Mouse (Mus musculus) neural tube, embryonic 12.5 days (tissue): ENCODE results near the gene Gatad2b. TPM values are rescaled to one million over a fixed set of nuclear protein-coding genes. Genes with fewer than 3 reads are reported as not detected.

Experiments
- ATAC-seq: fragments of 200-750 bp; cut with Nextera tagmentation; 2 replicates; pipeline ENCODE4 v1.8.0; 2017; ENCODE audit warnings: low read depth, mild to moderate bottlenecking, moderate TSS enrichment, moderate library complexity; ENCODE audit not compliant: low FRiP score
- H3K27ac ChIP-seq: fragments of 300-500 bp; sonication (generic); 2 replicates; pipeline ENCODE4 v1.5.1; 2016
- H3K27me3 ChIP-seq: fragments of 300-500 bp; sonication (generic); replicated peaks from 2 replicates; pipeline ENCODE4 v1.6.1; 2016; ENCODE audit warnings: mild to moderate bottlenecking
- H3K36me3 ChIP-seq: fragments of 300-500 bp; sonication (generic); 2 replicates; pipeline ENCODE4 v1.6.1; 2016; ENCODE audit warnings: mild to moderate bottlenecking
- H3K4me1 ChIP-seq: fragments of 300-500 bp; sonication (generic); 2 replicates; pipeline ENCODE4 v1.6.1; 2016
- H3K4me2 ChIP-seq: fragments of 300-500 bp; sonication (generic); replicated peaks from 2 replicates; pipeline ENCODE4 v1.6.1; 2016; ENCODE audit warnings: mild to moderate bottlenecking
- H3K4me3 ChIP-seq: fragments of 300-500 bp; sonication (generic); 2 replicates; pipeline ENCODE4 v1.5.1; 2016
- H3K9ac ChIP-seq: fragments of 300-500 bp; sonication (generic); 2 replicates; pipeline ENCODE4 v1.6.1; 2016; ENCODE audit warnings: mild to moderate bottlenecking
- H3K9me3 ChIP-seq: fragments of 300-500 bp; sonication (generic); 2 replicates; pipeline ENCODE4 v1.6.1; 2016; ENCODE audit warnings: mild to moderate bottlenecking
- WGBS: fragments of 180-500 bp; shearing (Covaris S2); methylation state at CpG from one replicate; pipeline ENCODE4 v1.1.7; 2016; 5-methylcytosine and 5-hydroxymethylcytosine counted together
- polyA plus RNA-seq: library from polyadenylated mRNA; unstranded; fragments of >200 nt; fragmentation: Nextera tagmentation; extraction: Ambion mirVana; gene quantifications from 2 replicates; pipeline ENCODE4 v1.2.1, GENCODE M21; 2016

Gene Gatad2b
- polyA plus RNA-seq, 1 experiment from 2014 or later = 12.8 TPM

- no peaks in the 10 kb centered on the region for H3K36me3 ChIP-seq
- peak; percentile 49 for ATAC-seq
- no peak overlapping the region for H3K27ac ChIP-seq
- H3K4me1 ChIP-seq = peaks cover 4% of the 10 kb centered on the region
- WGBS = 22% methylated on average over 3 of the region's 3 CpGs
- no peak overlapping the region for H3K9ac ChIP-seq
- no peak overlapping the region for H3K4me3 ChIP-seq
- no peaks in the 10 kb centered on the region for H3K27me3 ChIP-seq
- H3K9me3 ChIP-seq = no peaks in the 10 kb centered on the region
- no peak overlapping the region for H3K4me2 ChIP-seq
These were observed 82.7 kb downstream of the Gatad2b start for GRCm38 (mm10) chr3:90375562-90376246.

DNA sequence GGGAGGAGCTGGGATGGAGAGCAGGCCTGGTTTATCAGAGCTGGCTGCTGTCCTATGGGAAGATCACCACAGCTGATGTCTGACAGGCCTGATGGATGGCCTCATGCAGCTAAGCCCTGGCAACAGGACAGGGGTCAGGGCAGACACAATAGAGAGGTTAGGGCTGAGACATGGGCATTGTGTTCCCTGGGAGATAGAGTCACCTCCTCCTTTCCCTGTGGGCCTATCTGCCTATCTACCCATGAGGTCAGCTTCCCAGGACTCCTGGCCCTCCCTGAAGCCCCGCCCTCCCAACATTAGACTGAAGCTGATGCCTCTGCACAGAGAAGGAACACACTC, 83.2 kb downstream of the Gatad2b start:
- H3K27ac ChIP-seq = no peak overlapping the region
- 36% methylated on average over 1 of the region's 1 CpGs for WGBS
- no peaks in the 10 kb centered on the region for H3K27me3 ChIP-seq
- peaks cover 4% of the 10 kb centered on the region for H3K4me1 ChIP-seq
- H3K9me3 ChIP-seq = no peaks in the 10 kb centered on the region
- H3K4me3 ChIP-seq = no peak overlapping the region
- no peak overlapping the region for H3K4me2 ChIP-seq
- ATAC-seq = peak; percentile 63
- no peak overlapping the region for H3K9ac ChIP-seq
- no peaks in the 10 kb centered on the region for H3K36me3 ChIP-seq

GRCm38 (mm10) chr3:90378496-90378895, 85.5 kb downstream of the Gatad2b start:
- Histone ChIP-seq H3K4me1 (peaks cover 4% of the 10 kb centered on the region), H3K4me2 (no peak overlapping the region), H3K9ac (no peak overlapping the region), H3K27ac (no peak overlapping the region), H3K4me3 (no peak overlapping the region), H3K36me3 (no peaks in the 10 kb centered on the region), H3K27me3 (no peaks in the 10 kb centered on the region), H3K9me3 (no peaks in the 10 kb centered on the region)
- WGBS = 90% methylated on average over 5 of the region's 5 CpGs
- ATAC-seq = no peak

- Histone ChIP-seq H3K9me3 (no peaks in the 10 kb centered on the region), H3K27ac (no peak overlapping the region), H3K4me2 (no peak overlapping the region), H3K4me3 (no peak overlapping the region), H3K36me3 (peaks cover 18% of the 10 kb centered on the region), H3K9ac (no peak overlapping the region), H3K4me1 (no peaks in the 10 kb centered on the region), H3K27me3 (no peaks in the 10 kb centered on the region)
- 72% methylated on average over 11 of the region's 11 CpGs for WGBS
- no peak for ATAC-seq
These were observed 88.7 kb downstream of the Gatad2b start for GRCm38 (mm10) chr3:90381727-90382126.

GRCm38 (mm10) chr3:90383690-90384089, 90.7 kb downstream of the Gatad2b start:
- Histone ChIP-seq H3K36me3 (peaks cover 23% of the 10 kb centered on the region), H3K27ac (0 out of 2 replicates have a peak overlapping the region, but pooled peaks have one; percentile 37), H3K9me3 (no peaks in the 10 kb centered on the region), H3K4me3 (no peak overlapping the region), H3K27me3 (no peaks in the 10 kb centered on the region), H3K9ac (no peak overlapping the region), H3K4me2 (no peak overlapping the region), H3K4me1 (peaks cover 11% of the 10 kb centered on the region)
- no peak for ATAC-seq
- WGBS = 79% methylated on average over 4 of the region's 4 CpGs

GRCm38 (mm10) chr3:90384851-90385375, 91.9 kb downstream of the Gatad2b start:
- Histone ChIP-seq H3K27me3 (no peaks in the 10 kb centered on the region), H3K4me2 (no peak overlapping the region), H3K36me3 (peaks cover 23% of the 10 kb centered on the region), H3K4me3 (no peak overlapping the region), H3K9me3 (no peaks in the 10 kb centered on the region), H3K4me1 (peaks cover 23% of the 10 kb centered on the region), H3K9ac (no peak overlapping the region), H3K27ac (no peak overlapping the region)
- 84% methylated on average over 7 of the region's 7 CpGs for WGBS
- ATAC-seq = no peak

DNA sequence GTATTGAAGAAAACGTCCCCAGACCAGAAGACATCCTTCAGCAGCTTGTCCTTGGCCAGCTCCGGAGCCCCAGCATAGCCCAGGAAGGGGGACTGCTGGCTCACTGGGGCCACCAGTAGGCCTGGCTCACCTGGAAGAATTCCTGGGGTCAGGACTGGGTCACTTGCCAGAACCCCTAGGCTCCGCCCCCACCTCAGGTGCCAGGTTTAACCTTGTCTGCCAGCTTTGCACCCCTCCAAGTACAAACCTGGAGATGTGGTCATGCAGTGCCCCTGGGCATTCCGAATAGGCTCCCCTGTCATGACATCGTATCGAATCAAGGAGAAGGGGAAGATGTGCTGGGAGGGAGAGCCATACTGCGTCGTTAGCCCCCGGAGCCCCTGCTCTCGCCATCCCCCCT, 93.8 kb downstream of the Gatad2b start:
- Histone ChIP-seq H3K4me3 (no peak overlapping the region), H3K9ac (no peak overlapping the region), H3K27ac (no peak overlapping the region), H3K27me3 (no peaks in the 10 kb centered on the region), H3K4me2 (no peak overlapping the region), H3K4me1 (peaks cover 33% of the 10 kb centered on the region), H3K36me3 (peaks cover 34% of the 10 kb centered on the region), H3K9me3 (no peaks in the 10 kb centered on the region)
- no peak for ATAC-seq
- 96% methylated on average over 10 of the region's 10 CpGs for WGBS

- H3K4me2 ChIP-seq = peak overlapping the region; percentile 98
- peaks cover 40% of the 10 kb centered on the region for H3K36me3 ChIP-seq
- ATAC-seq = no peak
- no peaks in the 10 kb centered on the region for H3K27me3 ChIP-seq
- no peak overlapping the region for H3K27ac ChIP-seq
- 0 out of 2 replicates have a peak overlapping the region, but pooled peaks have one; percentile 13 for H3K9ac ChIP-seq
- no peak overlapping the region for H3K4me3 ChIP-seq
- H3K4me1 ChIP-seq = peaks cover 33% of the 10 kb centered on the region
- no peaks in the 10 kb centered on the region for H3K9me3 ChIP-seq
- WGBS = 78% methylated on average over 11 of the region's 11 CpGs
These were observed 94.5 kb downstream of the Gatad2b start for GRCm38 (mm10) chr3:90387483-90387882.

GRCm38 (mm10) chr3:90388192-90388591, 95.2 kb downstream of the Gatad2b start:
- Histone ChIP-seq H3K27ac (no peak overlapping the region), H3K4me2 (peak overlapping the region; percentile 98), H3K4me1 (peaks cover 33% of the 10 kb centered on the region), H3K36me3 (peaks cover 47% of the 10 kb centered on the region), H3K4me3 (peak overlapping the region; percentile 65; the same call in 1 of the 2 replicates), H3K27me3 (no peaks in the 10 kb centered on the region), H3K9me3 (no peaks in the 10 kb centered on the region), H3K9ac (peak overlapping the region; percentile 81; the same call in 1 of the 2 replicates)
- no peak for ATAC-seq
- 84% methylated on average over 4 of the region's 4 CpGs for WGBS

- Histone ChIP-seq H3K4me2 (peak overlapping the region; percentile 98), H3K4me3 (peak overlapping the region; percentile 65), H3K27ac (peak overlapping the region; percentile 76), H3K36me3 (peaks cover 55% of the 10 kb centered on the region), H3K9ac (peak overlapping the region; percentile 81), H3K4me1 (peaks cover 33% of the 10 kb centered on the region), H3K9me3 (no peaks in the 10 kb centered on the region), H3K27me3 (no peaks in the 10 kb centered on the region)
- WGBS = 4% methylated on average over 53 of the region's 53 CpGs
- ATAC-seq = peak; percentile 76
These were observed 95.9 kb downstream of the Gatad2b start for GRCm38 (mm10) chr3:90388726-90389510.

GRCm38 (mm10) chr3:90389511-90390490, 96.8 kb downstream of the Gatad2b start, which contains the start of gene Slc27a3:
Gene Slc27a3, minus strand, starts transcription at chr3:90389938.
- Histone ChIP-seq H3K9me3 (no peaks in the 10 kb centered on the region), H3K4me2 (peak within 1 kb of the TSS; percentile 98), H3K27ac (peak within 1 kb of the TSS; percentile 76), H3K4me3 (peak within 1 kb of the TSS; percentile 65), H3K36me3 (peaks cover 62% of the 10 kb centered on the region), H3K9ac (peak within 1 kb of the TSS; percentile 81), H3K4me1 (peaks cover 33% of the 10 kb centered on the region), H3K27me3 (no peaks in the 10 kb centered on the region)
- peak; percentile 51 for ATAC-seq
- WGBS = 1% methylated on average over 55 of the region's 55 CpGs
